Mouse (Mus musculus): ENCODE results near the gene Evx2.

DNA sequence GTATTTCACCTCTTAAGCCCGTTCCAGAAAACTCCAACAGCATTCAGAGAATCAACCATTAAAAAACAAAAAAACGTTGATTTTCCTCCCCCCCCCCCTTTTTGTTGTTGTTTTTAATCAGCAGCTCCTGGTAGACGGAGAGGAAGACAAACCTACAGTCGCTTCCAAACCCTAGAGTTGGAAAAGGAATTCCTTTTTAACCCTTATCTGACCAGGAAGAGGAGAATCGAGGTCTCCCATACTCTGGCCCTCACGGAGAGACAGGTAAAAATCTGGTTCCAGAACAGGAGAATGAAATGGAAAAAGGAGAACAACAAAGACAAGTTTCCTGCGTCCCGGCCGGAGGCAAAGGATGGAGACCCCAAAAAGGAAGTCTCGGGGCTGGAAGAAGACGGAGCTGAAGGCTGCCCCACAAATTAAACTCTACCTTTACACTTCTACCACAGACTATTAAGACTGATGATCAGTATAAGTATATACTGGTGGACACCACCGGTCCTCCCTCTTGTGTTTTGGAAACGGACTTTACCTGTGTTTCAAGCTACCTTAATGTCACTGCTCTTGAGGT is 47.1 kb upstream of the Evx2 start:
- TF ChIP-seq CTCF (IDR thresholded peaks at IDR 0.05; ENCODE audit: low read depth) = no peak
- TF ChIP-seq EP300 (IDR thresholded peaks at IDR 0.05; ENCODE audit: low read depth) = no peak

Data from liver, postnatal 0 days (tissue).